In the genomic region with DNA sequence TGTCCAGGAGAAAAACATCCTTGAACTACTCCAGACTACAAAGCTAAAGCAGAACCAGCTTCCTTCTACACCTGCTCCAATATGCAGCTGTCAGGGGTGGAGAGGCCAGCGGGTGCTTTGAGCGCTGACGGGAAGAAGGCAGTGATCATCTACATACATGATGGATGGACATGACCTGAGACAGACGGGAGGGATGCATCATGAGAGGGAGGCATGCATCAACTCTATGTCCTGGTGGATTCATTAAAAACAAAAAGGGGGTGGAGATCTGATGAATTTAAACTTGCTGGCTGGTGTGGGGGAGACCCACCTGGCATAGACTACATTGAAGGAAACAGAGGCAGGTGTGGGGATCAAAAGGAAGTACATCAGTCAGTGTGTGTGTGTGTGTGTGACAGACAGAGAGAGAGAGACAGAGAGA, we compare ENCODE assay signal across 22 mouse cellular contexts. TPM values are rescaled to one million over a fixed set of nuclear protein-coding genes. Genes with fewer than 3 reads are reported as not detected.
A peak's percentile ranks its signal among the peaks of the same experiment; 100 is the strongest.
DNase-seq lines count a peak whose midpoint lies in the region; ATAC-seq and TF ChIP-seq lines count a peak whose summit lies in the region.
"Had no signal": no experiment of that assay in that cellular context is flagged by ENCODE, and none has a peak within 500 bp of the region (broad histone marks: within the 10 kb centered on the region; RNA-seq: fewer than 3 reads in every experiment).

No protein-coding gene starts in this region.

- no peak for TF ChIP-seq POLR2A in heart, adult 2 months (IDR thresholded peaks at IDR 0.05; ENCODE audit: insufficient read depth, low read depth, low read length)

- no peak overlapping the region for H3K27ac ChIP-seq in heart, adult 2 months
- peak overlapping the region; percentile 79 for H3K27ac ChIP-seq in lung, embryonic 15.5 days
- H3K27ac ChIP-seq: neural tube, embryonic 12.5 days had no signal

- H3K9ac ChIP-seq in heart, adult 2 months (ENCODE audit: low read depth, low read length), result no peak overlapping the region
- H3K9ac ChIP-seq in lung, embryonic 15.5 days, result no peak overlapping the region
- H3K9ac ChIP-seq: forebrain, postnatal 0 days; liver, postnatal 0 days; neural tube, embryonic 12.5 days had no signal

- no peak for ATAC-seq in lung, embryonic 15.5 days (ENCODE audit: borderline replicate concordance, extremely low read depth, low FRiP score, low TSS enrichment)
- ATAC-seq: forebrain, postnatal 0 days; liver, postnatal 0 days; midbrain, embryonic 16.5 days had no signal

- intact Hi-C loops in heart, adult 2 months (cut with DNase I), result no loop called here

- peaks cover 30% of the 10 kb centered on the region for H3K4me1 ChIP-seq in heart, adult 2 months (ENCODE audit: control insufficient read depth, insufficient read depth, low read length)
- peaks cover 40% of the 10 kb centered on the region for H3K4me1 ChIP-seq in lung, embryonic 15.5 days

- 92% methylated on average over 4 of the region's 4 CpGs for WGBS in heart, adult 2 months
- WGBS in lung, embryonic 15.5 days, result 66% methylated on average over 4 of the region's 4 CpGs

- H3K4me2 ChIP-seq in lung, embryonic 15.5 days, result no peak overlapping the region
- H3K4me2 ChIP-seq: neural tube, embryonic 12.5 days had no signal

- DNase-seq in heart, adult 11 months, result peak; percentile 87
- no peak for DNase-seq in heart, adult 2 months
- DNase-seq in lung, postnatal 4 days, result no peak
- peak; percentile 35 for DNase-seq in naive thymus-derived CD4-positive, alpha-beta T cell, adult 2 months (ENCODE audit: low read depth)
- peak; percentile 77 for DNase-seq in thymus, postnatal 14 days
- no peak for DNase-seq in spleen, adult 18-20 months
- DNase-seq in gastrocnemius, postnatal 10 days, result no peak
- DNase-seq: adrenal gland, postnatal 10 days; cerebellum, adult 11 months; forebrain, postnatal 0 days; gastrocnemius, adult 2 months; kidney, adult 8-10 months; kidney, postnatal 4 days; layer of hippocampus, postnatal 36 days; liver; liver, postnatal 0 days; right cerebral cortex, postnatal 14 days had no signal

- no peaks in the 10 kb centered on the region for H3K79me2 ChIP-seq in heart, adult 2 months (replicated peaks; ENCODE audit: control insufficient read depth, insufficient read depth, low read length)

- H3K9me3 ChIP-seq in lung, embryonic 15.5 days, result no peaks in the 10 kb centered on the region
- H3K9me3 ChIP-seq: hindbrain, embryonic 10.5 days; megakaryocyte, embryonic 14.5 days; neural tube, embryonic 12.5 days had no signal

- no peaks in the 10 kb centered on the region for H3K27me3 ChIP-seq in heart, adult 2 months (ENCODE audit: control insufficient read depth, insufficient read depth, low read length)
- no peaks in the 10 kb centered on the region for H3K27me3 ChIP-seq in lung, embryonic 15.5 days
- H3K27me3 ChIP-seq: neural tube, embryonic 12.5 days had no signal

- no peak for TF ChIP-seq EP300 in heart, adult 2 months (IDR thresholded peaks at IDR 0.05; ENCODE audit: insufficient read depth, low read depth, low read length)

- no peak overlapping the region for H3K4me3 ChIP-seq in heart, adult 2 months
- no peak overlapping the region for H3K4me3 ChIP-seq in lung, embryonic 15.5 days
- H3K4me3 ChIP-seq: gastrocnemius, adult 2 months; hindbrain, embryonic 10.5 days; megakaryocyte, embryonic 14.5 days; neural tube, embryonic 12.5 days had no signal

- 0 out of 2 replicates have a peak, but pooled peaks cover 4% of the 10 kb centered on the region for H3K36me3 ChIP-seq in heart, adult 2 months (ENCODE audit: control insufficient read depth, insufficient read depth, low read length)
- no peaks in the 10 kb centered on the region for H3K36me3 ChIP-seq in lung, embryonic 15.5 days
- H3K36me3 ChIP-seq: hindbrain, embryonic 10.5 days; neural tube, embryonic 12.5 days had no signal

- no peak for TF ChIP-seq CTCF in heart, adult 2 months (IDR thresholded peaks at IDR 0.05)

RNA-seq across cellular contexts. Expression of gene Nfkbia, which starts 48.4 kb away (rescaled TPM):
- total RNA-seq in heart, adult 2 months (2021), result 10 to 100 TPM; 65.7 to 80.3 TPM
- 86.0 and 106 TPM in 2 replicates for polyA plus RNA-seq in heart, adult 2 months (2012; rRNA removed)
- 110 and 116 TPM in 2 replicates for polyA plus RNA-seq in lung, embryonic 15.5 days (2015; fragmentation: Nextera tagmentation; extraction: Ambion mirVana)
- total RNA-seq in gastrocnemius, postnatal 10 days (2021), result 10 to 100 TPM; 24.8 to 38.1 TPM

Comparison
In these comparisons a context has a peak if more than half of its experiments do, and no peak if none do; other contexts are left out.
1. DNase-seq: peak in heart, adult 11 months (single experiment), naive thymus-derived CD4-positive, alpha-beta T cell, adult 2 months (single experiment) and thymus, postnatal 14 days (single experiment); none in heart, adult 2 months (0 of 2), lung, postnatal 4 days (0 of 2), spleen, adult 18-20 months (0 of 2) and gastrocnemius, postnatal 10 days (single experiment).